8 mouse cellular contexts compared by ENCODE assay signal in genomic region chr8:26748161-26748971, GRCm38 (mm10).
DNase-seq lines count a peak whose midpoint lies in the region; ATAC-seq and TF ChIP-seq lines count a peak whose summit lies in the region.

No protein-coding gene starts in this region.

- H3K9ac ChIP-seq in kidney, embryonic 15.5 days: no peak overlapping the region

- peaks cover 23% of the 10 kb centered on the region for H3K4me1 ChIP-seq in kidney, embryonic 15.5 days
- no peaks in the 10 kb centered on the region for H3K4me1 ChIP-seq in kidney, adult 2 months (ENCODE audit: control insufficient read depth, insufficient read depth, low read length)
- peaks cover 21% of the 10 kb centered on the region for H3K4me1 ChIP-seq in cerebellum, adult 2 months (ENCODE audit: control insufficient read depth, insufficient read depth, low read length)

- ATAC-seq in kidney, embryonic 15.5 days (replicated peaks; ENCODE audit: low FRiP score): peak; percentile 31; the same call in 1 of the 2 replicates

- no peaks in the 10 kb centered on the region for H3K36me3 ChIP-seq in kidney, embryonic 15.5 days
- no peaks in the 10 kb centered on the region for H3K36me3 ChIP-seq in kidney, adult 2 months (ENCODE audit: control insufficient read depth, insufficient read depth, low read length)
- H3K36me3 ChIP-seq in macrophage (ENCODE audit: inconsistent target): no peaks in the 10 kb centered on the region

- DNase-seq in kidney, adult 2 months: no peak
- DNase-seq in cerebellum, adult 2 months: peak; percentile 80 to 82
- DNase-seq in fibroblast of lung, adult 2 months (ENCODE audit: low read depth): peak; percentile 94
- no peak for DNase-seq in MN1 (ENCODE audit: low spot score)
- DNase-seq in right cerebral cortex, adult 18-20 months: no peak
- DNase-seq in right cerebral cortex, postnatal 4 days: no peak

- peaks cover 46% of the 10 kb centered on the region for H3K27me3 ChIP-seq in kidney, embryonic 15.5 days
- no peaks in the 10 kb centered on the region for H3K27me3 ChIP-seq in kidney, adult 2 months (replicated peaks; ENCODE audit: control insufficient read depth, insufficient read depth, low read length)
- H3K27me3 ChIP-seq in cerebellum, adult 2 months (ENCODE audit: control insufficient read depth, insufficient read depth, low read length): no peaks in the 10 kb centered on the region

- WGBS in kidney, embryonic 15.5 days: 35% methylated on average over 14 of the region's 14 CpGs
- WGBS in kidney, adult 2 months: 44% methylated on average over 14 of the region's 14 CpGs
- 25% methylated on average over 12 of the region's 14 CpGs for WGBS in cerebellum, adult 2 months
- WGBS in macrophage (ENCODE audit: missing documents): 60% methylated on average over 9 of the region's 14 CpGs

- no peaks in the 10 kb centered on the region for H3K79me2 ChIP-seq in macrophage (ENCODE audit: inconsistent target)

- no peaks in the 10 kb centered on the region for H3K9me3 ChIP-seq in kidney, embryonic 15.5 days (replicated peaks)

- H3K4me2 ChIP-seq in kidney, embryonic 15.5 days: no peak overlapping the region

- H3K4me3 ChIP-seq in kidney, embryonic 15.5 days (replicated peaks): no peak overlapping the region
- no peak overlapping the region for H3K4me3 ChIP-seq in kidney, adult 2 months (ENCODE audit: insufficient read depth, low read depth, low read length)
- no peak overlapping the region for H3K4me3 ChIP-seq in cerebellum, adult 2 months (replicated peaks; ENCODE audit: insufficient read depth, low read depth, low read length)
- H3K4me3 ChIP-seq in macrophage (ENCODE audit: inconsistent target): no peak overlapping the region

- TF ChIP-seq CTCF in kidney, adult 2 months (conservative IDR thresholded peaks at IDR 0.05; ENCODE audit: insufficient read depth, insufficient read length, low read depth, low read length): no peak
- TF ChIP-seq CTCF in cerebellum, adult 2 months (IDR thresholded peaks at IDR 0.05; ENCODE audit: borderline replicate concordance, insufficient read depth, low read depth, low read length): no peak

- H3K27ac ChIP-seq in kidney, embryonic 15.5 days: no peak overlapping the region
- no peak overlapping the region for H3K27ac ChIP-seq in kidney, adult 2 months (ENCODE audit: insufficient read depth, low read depth, low read length)
- H3K27ac ChIP-seq in cerebellum, adult 2 months (ENCODE audit: insufficient read depth, low read length): peak overlapping the region; percentile 71
- H3K27ac ChIP-seq in macrophage: peak overlapping the region; percentile 24

- no peak for TF ChIP-seq POLR2A in kidney, adult 2 months (IDR thresholded peaks at IDR 0.05; ENCODE audit: low read depth, low read length)
- peak; percentile 50; the same call in 1 of the 2 replicates for TF ChIP-seq POLR2A in cerebellum, adult 2 months (IDR thresholded peaks at IDR 0.05; ENCODE audit: borderline replicate concordance, insufficient read depth, low read length)

Comparison
In these comparisons a context has a peak if more than half of its experiments do, and no peak if none do; other contexts are left out.
1. H3K27ac ChIP-seq: peak in cerebellum, adult 2 months (single experiment) and macrophage (single experiment); none in kidney, embryonic 15.5 days (single experiment) and kidney, adult 2 months (single experiment).
2. DNase-seq: peak in cerebellum, adult 2 months (2 of 2) and fibroblast of lung, adult 2 months (single experiment); none in kidney, adult 2 months (single experiment), MN1 (single experiment), right cerebral cortex, adult 18-20 months (single experiment) and right cerebral cortex, postnatal 4 days (single experiment).